Mouse (Mus musculus): ENCODE results near the gene Dapk2.

The Dapk2 gene

DNA sequence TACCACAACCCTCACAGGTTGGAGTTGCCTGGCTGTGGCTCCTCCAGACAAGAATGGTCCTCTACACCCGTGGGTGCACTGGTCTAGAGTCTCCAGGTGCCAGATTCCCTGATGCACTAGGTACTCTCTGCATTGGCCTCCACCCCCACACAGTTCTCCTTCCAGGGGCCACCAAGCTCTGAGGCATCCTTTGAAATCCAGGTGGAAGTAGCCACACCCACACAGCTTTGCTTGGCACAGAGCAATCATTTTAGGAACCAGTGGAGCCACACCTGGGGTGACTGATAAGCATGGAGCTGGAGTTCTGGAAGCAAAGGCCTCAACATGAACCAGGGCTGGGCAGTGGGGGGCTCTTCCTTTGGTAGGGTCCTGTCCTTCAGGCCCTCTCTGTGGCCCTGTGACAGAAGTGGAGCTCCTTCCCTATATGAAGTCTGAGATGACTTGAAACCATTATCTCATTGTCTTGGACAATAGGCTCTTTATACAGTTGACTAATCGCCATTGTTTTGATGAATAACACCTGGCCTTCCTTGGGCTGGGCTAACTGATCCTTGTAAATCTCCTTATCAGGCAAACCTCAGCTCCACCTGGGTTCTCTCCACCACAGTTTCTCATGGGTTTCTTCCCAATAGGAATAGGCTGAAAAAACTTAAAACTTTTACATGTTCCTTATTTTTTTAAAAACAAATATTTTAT is 70.6 kb downstream of the Dapk2 start:
- no peak for ATAC-seq (ENCODE audit: low TSS enrichment)

DNA sequence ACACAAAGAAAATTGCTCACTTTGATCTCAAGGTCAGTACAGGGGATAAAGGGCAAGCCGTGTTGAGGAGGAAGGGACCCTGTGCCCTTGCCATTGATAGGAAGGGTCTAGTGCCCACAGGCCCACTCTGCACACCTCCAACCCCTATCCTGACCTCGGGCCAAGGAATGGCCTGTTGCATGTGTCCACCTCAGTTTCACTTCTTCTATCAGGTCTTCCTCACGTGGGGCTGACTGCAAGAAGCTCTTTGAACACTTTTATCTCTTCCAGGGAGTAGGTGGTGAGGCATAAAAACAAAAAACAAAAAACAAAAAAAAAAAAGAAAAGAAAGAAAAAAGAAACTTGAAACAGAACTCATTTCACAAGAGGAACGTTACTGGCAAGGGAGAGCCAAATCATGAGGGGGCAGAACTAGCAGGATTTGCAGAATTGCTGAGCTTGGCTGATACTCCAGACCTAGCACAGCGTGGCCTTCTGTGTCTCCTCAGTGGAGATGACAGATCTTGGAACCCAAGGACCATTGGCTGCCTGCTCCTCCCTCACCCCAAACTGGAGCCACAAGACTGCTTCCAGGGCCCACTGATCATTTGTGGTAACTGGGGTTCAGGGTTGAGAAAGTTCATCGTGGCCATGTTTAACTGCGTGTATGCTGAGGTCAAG is 73.9 kb downstream of the Dapk2 start:
- no peak for ATAC-seq (ENCODE audit: low TSS enrichment)

DNA sequence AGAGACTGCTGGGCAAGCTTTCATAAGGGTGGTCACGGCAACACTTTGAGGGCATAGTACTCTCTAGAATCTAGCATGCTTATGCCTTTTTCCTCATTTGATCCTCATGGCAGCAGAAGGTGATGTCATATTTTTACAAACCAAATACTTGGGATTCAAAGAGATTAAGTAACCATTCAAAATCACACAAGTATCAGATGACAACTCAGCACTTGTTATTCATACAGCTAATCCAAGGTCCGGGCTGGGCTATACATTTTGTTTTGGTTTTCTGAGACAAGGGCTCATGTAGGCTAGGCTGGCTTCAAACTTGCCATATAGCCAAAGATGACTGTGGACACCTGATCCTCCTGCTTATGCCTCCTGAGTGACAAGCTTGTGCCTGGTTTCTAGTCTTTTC is 78.6 kb downstream of the Dapk2 start:
- no peak for ATAC-seq (ENCODE audit: low TSS enrichment)

DNA sequence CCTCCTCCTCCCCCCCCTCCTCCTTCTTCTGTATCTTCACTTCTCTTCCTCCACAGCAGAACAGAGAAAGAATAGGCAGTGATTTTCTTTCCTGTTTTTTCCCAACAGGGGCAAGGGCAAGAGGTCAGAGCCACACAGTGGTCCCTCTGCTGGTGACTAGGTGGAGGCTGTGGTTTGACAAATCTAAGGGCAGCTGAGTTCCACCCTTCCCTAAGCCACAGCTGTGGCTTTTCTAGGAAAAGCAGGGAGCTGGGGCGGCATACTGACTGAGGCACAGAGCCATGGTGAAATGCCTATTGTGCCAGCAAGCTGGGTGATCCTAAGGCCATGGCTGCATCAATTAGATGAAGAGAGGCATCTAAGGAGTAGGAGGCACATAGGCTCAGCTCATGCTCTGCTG is 79.7 kb downstream of the Dapk2 start:
- ATAC-seq (ENCODE audit: low TSS enrichment), result no peak

DNA sequence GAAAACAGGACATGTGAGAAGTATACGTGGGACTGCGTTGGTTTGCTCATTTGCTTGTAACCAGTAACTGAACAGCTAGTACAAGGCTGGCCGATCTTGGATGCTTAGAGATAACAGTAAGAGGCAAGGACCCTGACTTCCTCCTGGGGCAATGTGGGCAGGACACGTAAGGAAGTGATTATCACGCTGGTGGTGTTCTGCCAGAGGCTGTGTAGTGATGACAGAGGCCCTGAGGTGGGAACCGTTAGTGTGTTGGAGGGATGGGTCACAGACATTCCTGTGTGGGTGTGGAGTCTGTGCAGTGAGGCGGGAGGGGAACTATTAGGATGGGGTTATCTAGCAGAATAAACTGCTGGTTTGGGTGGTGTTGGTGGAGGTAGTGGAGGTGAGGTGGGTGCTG is 81.2 kb downstream of the Dapk2 start:
- ATAC-seq (ENCODE audit: low TSS enrichment), result no peak

DNA sequence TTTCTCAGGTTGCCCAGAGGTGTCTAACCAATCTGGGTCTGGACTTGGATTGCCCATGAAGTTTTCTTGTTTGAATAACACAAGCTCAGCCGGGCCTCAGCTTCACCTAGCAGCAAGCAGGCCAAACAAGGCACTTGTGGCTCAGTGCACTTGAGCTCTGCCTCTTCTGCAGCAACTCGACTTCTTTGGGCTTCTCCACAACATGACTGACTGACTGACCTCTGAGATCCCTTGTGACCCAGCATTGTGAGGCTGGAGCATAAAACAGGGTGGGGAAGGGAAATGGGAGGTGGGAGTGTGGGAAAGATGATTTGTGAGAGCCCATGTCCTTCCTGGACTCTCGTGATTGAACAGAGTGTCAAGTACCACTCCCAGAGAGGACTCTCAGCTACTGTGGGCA is 81.7 kb downstream of the Dapk2 start:
- no peak for ATAC-seq (ENCODE audit: low TSS enrichment)

DNA sequence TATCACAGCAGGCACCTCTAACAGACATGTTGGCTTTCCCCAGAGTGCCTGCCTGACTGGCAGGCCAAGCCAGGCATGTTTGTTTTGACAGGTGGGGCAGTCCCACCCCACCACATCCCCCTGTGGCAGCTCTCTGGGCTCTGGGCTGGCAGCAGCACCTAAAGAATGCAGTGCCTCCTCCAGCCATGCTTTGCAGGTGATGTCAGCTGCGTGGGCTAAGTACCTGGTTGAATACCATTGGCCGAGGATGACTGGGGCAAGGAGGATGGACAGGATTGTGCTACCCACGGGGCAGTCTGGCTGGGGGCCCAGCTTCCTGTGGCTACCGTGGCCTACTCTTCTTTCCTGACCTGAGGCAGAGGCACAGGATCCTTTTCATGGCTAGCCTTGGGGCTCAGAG is 82.5 kb downstream of the Dapk2 start:
- ATAC-seq (ENCODE audit: low TSS enrichment), result no peak

DNA sequence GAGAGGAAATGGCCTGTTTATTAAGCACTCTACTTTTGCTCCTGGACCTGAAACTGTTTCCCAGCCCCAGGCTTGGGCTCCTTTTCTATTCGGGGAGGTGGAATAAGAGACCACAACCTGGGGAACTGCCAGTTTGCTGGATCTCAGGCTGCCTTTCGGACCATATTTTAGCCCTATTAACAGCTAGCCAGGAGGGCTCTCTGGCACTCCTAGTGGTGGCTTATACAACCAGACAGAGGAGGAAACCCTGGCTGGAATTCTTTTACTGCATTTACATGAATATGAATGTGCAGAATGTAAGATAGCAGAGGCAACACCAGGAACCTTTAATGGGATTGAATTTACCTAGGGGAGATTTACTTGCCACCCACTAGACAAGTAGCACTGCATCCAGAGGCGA is 83.0 kb downstream of the Dapk2 start:
- ATAC-seq (ENCODE audit: low TSS enrichment), result peak; percentile 67; the same call in 1 of the 2 replicates

DNA sequence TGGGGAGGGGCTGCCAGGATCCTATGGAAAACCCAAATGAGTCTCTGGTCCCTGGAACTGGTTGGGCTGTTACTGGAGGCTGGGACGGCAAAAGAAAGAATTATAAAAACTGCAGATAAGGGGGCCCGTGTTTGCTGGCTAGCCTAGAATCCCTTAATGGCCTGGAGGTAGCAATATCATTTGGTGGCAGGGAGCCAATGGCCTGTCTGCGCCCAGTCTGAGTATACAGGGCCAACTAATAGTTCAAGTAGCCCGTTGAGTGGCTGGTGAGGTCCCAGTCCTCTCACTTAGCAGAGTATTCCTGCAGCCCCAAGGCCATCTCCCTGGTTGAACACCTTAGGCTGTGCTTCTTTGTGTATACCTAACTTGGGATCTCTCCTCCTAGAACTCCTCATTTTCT is 83.7 kb downstream of the Dapk2 start:
- no peak for ATAC-seq (ENCODE audit: low TSS enrichment)

DNA sequence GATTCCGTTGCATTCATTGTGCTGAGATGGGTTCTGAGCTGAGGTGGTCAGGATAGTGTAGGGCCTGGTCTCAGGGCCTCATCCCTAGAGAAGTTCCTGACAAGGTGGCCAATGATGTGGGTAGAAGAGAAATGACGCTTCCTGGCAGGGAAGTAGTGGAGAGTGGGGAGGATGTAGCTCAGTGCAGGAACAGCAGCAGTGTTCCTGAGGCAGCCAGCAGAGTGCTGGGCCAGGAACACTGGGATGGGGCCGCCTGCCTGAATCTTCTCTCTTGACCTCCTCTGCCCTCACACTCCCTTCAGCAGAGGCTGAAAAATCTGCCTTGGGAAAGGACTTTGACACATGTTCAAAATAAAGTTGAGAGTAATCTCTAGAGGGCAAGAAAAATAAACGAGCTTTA is 85.2 kb downstream of the Dapk2 start:
- no peak for ATAC-seq (ENCODE audit: low TSS enrichment)

DNA sequence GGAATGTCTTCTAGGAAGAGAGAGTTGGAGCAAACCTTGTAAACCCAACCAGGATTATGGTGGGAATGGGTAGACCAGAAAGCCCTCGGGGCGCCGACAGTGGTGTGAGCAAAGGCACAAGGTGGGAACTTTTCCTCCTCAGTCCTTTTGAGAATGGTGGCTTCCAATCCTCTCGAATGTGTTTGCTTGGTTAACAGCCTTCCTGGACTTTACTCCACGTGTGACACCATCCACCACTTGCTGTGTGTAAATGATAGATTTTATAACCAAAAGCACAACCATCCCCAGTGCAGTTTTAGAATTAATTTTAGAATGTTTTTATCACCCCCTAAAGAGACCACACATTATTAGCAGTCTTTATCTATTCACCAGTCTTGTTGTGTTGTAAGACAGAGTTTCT is 86.1 kb downstream of the Dapk2 start:
- no peak for ATAC-seq (ENCODE audit: low TSS enrichment)

DNA sequence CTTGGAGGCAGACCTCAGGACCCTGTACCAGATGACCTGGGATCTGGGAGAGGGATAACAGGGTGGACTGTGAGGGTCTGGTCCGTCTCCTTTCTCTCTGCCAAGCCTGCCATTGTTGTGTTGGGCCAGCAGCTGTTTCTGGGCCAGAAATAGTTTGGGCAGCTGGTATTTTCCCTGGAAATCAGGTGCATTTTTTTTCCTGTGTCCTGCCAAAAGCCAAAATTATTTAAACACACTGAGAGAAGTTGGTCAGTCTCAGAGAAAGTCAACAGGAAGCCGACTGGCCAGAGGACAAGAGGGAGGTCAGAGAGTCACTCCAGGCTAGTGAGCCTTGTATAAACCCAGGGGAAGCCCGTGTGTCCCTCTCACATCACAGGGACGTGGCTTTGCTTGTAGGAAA is 87.7 kb downstream of the Dapk2 start:
- no peak for ATAC-seq (ENCODE audit: low TSS enrichment)

DNA sequence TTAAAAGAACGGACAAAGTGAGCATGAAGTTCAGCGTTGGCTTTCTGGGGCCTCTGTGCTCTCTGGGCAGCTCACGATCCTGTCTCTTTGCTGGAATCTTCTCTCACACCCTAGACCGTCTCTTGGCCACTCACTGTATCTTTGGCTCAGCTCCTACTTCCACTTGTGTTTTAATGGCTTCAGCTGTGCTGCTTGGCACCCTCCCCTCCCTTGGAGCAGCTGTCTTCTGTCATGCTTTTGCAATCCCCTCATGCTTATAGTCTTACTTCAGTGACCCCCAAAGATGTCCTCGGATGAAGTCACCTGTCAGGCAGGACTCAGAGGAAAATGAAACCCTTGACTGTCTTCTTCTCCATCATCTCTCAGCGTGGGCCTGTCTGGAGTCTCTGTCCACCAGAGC is 91.3 kb downstream of the Dapk2 start:
- no peak for ATAC-seq (ENCODE audit: low TSS enrichment)

DNA sequence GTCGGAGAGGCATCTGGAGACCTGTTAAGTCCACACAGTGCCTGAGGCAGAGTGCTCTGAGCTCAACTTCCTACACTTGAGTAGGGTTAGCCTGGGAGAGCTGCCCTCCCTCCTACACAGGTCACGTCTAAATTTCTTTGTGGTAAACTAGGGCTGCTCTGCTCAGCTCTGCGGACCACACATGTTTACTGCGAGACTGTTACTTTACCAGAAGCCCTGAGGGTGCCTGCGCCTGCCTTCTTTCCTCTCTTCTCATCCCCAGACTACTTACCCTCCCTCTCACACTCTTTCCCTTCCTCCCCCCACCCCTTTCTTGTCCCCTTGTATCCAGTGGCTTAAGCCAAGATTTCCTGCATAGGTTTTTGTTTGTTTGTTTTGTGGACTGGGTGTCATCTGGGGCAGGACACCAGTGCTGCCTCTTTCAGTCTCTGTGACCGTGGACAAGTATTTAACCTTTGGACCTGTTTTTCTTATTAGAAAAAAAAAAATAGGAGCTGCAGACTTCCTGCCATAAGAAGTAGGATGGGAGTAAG is 93.2 kb downstream of the Dapk2 start:
- no peak for ATAC-seq (ENCODE audit: low TSS enrichment)

DNA sequence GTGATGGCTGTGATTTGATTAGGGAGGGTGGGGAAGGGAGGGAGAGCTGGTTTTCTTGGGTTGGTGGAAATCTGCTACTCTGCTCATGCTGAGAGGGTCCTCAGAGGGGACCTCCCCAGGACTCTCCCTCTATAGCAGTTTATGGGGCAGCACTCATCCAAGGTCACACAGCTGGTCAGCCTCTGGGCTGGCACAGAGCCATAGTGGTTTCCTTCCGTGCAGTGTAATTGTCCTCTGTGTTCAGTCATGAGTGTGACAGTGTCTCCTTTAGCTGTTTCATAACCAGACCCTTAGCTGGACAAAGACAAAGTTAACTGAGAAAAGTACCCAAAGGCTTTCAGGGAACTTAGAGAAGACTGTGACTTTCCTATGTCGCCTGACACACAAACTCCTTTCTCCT is 103.7 kb downstream of the Dapk2 start:
- ATAC-seq (ENCODE audit: low TSS enrichment), result no peak

DNA sequence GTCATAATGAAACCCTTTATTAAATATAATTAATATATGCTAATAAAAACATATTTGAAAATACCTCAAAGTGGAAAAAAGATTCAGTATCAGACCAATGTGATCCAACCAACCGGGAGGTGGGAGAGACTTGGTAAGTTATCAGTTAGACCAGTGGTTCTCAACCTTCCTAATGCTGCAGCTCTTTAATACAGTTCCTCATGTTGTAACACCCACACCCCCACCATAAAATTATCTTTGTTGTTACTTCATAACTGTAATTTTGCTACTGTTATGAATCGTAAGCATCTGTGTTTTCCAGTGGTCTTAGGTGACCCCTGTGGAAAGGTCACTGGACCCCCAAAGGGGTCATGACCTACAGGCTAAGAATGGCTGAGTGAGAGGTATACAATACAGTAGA is 105.7 kb downstream of the Dapk2 start:
- no peak for ATAC-seq (ENCODE audit: low TSS enrichment)

DNA sequence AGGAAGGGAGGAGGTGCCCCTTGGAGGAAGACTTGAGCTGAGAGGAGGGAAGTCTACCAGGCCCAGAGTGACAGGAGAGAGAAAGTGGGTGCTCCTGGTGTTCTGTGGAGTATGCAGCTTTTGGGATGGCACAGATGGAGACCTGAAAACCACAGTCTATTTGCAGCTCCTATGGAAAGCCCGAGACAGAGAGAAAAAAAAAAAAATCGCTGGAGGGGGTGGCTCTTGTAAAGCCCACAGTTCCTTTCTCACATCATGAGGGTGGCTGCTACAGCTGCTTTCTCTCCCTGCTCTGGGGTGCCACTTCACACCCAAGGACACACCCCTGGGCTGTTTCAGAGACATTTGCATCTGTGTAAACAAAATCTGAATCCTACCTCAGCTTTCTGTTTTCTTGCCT is 107.6 kb downstream of the Dapk2 start:
- peak; percentile 85 for ATAC-seq (ENCODE audit: low TSS enrichment)

DNA sequence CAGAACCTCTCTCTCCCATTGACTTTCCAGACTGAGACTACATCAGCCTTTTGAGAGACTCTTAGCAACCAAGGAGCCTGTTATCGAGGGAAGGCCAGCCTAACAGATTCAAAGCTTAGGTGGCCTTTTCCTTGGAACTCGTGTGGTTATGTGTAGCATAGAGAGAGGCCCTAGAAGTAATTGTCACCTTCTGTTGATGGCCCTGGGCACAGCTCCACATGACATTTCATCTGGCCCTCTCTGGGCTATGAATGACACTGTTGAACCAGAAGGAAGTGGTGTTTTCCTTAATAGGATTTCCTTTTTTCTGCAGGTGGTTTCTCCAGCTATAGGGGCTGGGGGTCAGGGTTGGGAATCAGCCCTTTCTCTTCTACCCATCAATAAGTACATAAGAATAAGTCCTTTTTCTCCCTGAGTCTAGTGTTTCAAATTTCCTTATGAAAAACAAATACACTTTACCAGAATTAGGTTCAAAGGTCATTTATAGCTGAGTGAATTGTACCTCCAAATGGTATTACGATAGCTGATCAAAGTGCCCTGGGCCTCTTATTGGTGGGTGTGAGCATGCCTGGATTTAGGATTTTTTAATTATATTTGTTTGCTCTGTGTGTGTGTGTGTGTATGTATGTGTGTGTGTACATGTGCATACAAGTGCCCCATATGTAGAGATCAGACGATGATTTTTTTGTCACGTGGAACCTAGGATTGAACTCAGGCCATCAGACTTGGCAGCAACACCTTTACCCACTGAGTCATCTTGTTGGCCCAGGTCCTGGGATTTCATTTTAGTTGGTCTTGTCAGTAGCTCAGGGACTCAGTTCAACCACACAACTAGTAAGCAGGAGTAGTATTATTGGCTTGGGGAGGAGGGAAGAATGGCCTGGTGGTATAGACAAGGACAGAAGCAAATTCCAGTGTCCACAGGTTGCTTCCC is 108.5 kb downstream of the Dapk2 start:
- ATAC-seq (ENCODE audit: low TSS enrichment), result peak; percentile 8; the same call in 1 of the 2 replicates

DNA sequence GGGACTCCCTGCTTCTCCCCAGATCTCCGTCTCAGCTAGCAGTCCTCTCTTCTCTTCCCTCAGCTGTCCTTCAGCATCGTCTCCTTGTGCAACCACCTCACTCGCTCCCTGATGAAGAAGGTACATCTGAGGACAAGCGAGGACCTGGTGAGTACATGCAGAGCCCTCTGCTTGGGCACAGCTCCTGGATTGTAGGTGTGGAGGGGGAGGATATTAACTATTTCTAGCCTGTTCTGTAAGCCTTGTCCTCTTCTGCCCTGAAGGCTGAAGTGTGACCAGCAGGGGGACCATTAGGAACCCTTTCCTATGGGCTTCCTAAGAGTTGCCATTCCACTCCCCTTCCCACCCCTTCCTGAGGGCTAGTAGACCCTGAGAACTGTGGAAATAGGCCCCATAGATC is 110.8 kb downstream of the Dapk2 start:
- peak; percentile 35; the same call in 1 of the 2 replicates for ATAC-seq (ENCODE audit: low TSS enrichment)

DNA sequence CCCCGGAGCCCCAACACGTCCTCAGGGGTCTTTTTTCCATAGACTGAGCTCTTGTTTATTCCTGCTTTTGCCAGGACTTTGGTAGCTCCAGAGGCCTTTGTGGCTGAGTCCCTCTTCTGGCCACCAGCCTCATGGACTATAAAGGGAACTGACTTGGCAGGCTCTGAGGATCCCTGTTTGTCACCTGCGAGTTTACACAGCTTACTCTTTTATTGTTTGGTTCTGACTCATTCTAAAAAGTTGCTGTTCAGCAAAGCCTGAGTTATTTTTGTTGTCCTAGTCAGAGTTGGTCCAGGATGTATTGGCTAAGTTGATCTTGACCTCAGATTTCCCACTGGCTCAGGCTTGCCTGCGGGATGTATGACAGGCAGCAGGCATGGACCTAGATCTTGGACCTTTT is 112.0 kb downstream of the Dapk2 start:
- ATAC-seq (ENCODE audit: low TSS enrichment), result no peak

DNA sequence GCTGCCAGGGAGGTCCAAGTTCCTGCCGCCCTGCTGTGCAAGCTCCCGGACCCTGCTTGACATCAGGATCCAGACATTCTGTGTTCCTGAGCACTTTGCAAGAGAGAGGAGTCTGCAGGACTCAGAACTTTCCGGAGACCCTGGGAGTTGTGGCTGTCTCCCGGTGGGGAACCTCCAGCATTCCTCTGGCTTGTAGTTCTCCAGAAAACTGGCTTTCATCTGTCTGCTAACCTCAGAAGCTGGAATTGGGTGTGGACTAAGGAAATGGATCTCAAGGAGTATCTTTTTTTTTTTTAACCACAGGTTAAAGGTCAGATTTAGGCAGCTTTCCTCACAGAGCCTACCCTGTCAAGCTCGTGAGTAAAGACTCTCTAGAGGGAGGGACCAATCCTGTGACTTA is 113.7 kb downstream of the Dapk2 start:
- no peak for ATAC-seq (ENCODE audit: low TSS enrichment)

DNA sequence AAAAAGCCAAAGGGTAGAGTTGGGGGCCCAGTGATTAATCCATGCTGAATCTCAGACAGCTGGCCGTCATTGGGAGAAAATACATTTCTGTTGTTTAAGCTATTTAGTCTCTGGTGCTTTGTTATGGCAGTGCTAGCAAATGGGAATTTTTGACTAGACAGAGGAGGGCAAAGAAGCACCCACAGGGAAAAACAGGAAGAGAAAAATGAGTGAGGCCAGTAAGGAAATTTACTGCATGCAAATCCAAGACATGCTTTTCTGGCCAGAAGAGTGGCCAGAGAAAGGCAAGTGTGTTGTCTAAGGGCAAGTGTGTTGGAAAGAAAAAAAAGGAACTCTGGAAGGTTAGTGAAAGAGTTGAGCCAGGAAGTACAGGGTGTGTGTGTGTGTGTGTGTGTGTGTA is 115.6 kb downstream of the Dapk2 start:
- no peak for ATAC-seq (ENCODE audit: low TSS enrichment)

DNA sequence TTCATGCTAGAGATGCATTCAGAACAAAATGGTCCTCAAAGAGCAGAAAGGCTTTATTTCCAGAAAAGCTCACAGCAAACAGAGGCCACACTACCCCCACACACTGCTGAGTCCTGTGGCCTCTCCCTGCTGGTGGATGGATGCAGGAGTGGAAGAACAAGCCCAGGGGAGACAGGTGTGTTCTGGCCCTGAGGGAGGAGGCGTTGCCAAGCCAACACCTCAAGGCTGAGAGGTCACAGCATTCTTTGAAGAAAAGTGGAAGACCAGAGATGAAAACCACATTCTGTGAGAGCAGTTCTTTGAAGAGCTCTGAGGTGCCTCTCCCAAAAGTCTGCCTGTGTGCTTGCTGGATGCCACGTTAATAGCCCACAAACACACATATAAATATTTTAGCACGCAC is 116.6 kb downstream of the Dapk2 start:
- ATAC-seq (ENCODE audit: low TSS enrichment), result no peak

Measured in frontal cortex, adult (tissue).